Mouse (Mus musculus) heart, adult 11 months (tissue): ENCODE data around the gene Apeh.

ENCODE experiments used
- DNase-seq: peaks from one replicate; pipeline ENCODE4 v3.0.0; 2022

Apeh gene

GRCm38 (mm10) chr9:108119891-108120411 is 25.5 kb upstream of the Apeh start:
- DNase-seq: peak; percentile 95

- DNase-seq: no peak
Observed at GRCm38 (mm10) chr9:108117143-108117542, 22.7 kb upstream of the Apeh start.

GRCm38 (mm10) chr9:108115290-108116077 is 21.1 kb upstream of the Apeh start:
- no peak for DNase-seq

- peak; percentile 96 for DNase-seq
Observed at GRCm38 (mm10) chr9:108112719-108113340, 18.4 kb upstream of the Apeh start.

GRCm38 (mm10) chr9:108111593-108112121 is 17.3 kb upstream of the Apeh start:
- no peak for DNase-seq

GRCm38 (mm10) chr9:108111101-108111592 is 16.7 kb upstream of the Apeh start:
- no peak for DNase-seq

- no peak for DNase-seq
Observed at GRCm38 (mm10) chr9:108110160-108110559, 15.8 kb upstream of the Apeh start.

- no peak for DNase-seq
Observed at GRCm38 (mm10) chr9:108107867-108108266, 13.5 kb upstream of the Apeh start.

- DNase-seq: no peak
Observed at GRCm38 (mm10) chr9:108106090-108106489, 11.7 kb upstream of the Apeh start.

- no peak for DNase-seq
Observed at GRCm38 (mm10) chr9:108105549-108105863, 11.1 kb upstream of the Apeh start.

GRCm38 (mm10) chr9:108104766-108105548 is 10.6 kb upstream of the Apeh start:
- DNase-seq: no peak

GRCm38 (mm10) chr9:108099619-108100018 is 5.2 kb upstream of the Apeh start:
- DNase-seq: no peak

- DNase-seq: no peak
Observed at GRCm38 (mm10) chr9:108095949-108096712, 1.7 kb upstream of the Apeh start.

- no peak for DNase-seq
Observed at GRCm38 (mm10) chr9:108095518-108095917, 1.1 kb upstream of the Apeh start.

GRCm38 (mm10) chr9:108094998-108095411 is 599 bp upstream of the Apeh start:
- peak; percentile 95 for DNase-seq

- no peak for DNase-seq
Observed at GRCm38 (mm10) chr9:108093586-108093985, 820 bp downstream of the Apeh start.

- DNase-seq: no peak
Observed at GRCm38 (mm10) chr9:108090611-108091120, 3.7 kb downstream of the Apeh start.

GRCm38 (mm10) chr9:108085261-108085660 is 9.1 kb downstream of the Apeh start:
- no peak for DNase-seq

- no peak for DNase-seq
Observed at GRCm38 (mm10) chr9:108083561-108083960, 10.8 kb downstream of the Apeh start.

- no peak for DNase-seq
Observed at GRCm38 (mm10) chr9:108082988-108083431, 11.4 kb downstream of the Apeh start, which contains the start of gene Rnf123. Gene Rnf123 (minus strand): TSS chr9:108083346.

- no peak for DNase-seq
Observed at GRCm38 (mm10) chr9:108082549-108082948, 11.9 kb downstream of the Apeh start.

- no peak for DNase-seq
Observed at GRCm38 (mm10) chr9:108080168-108080567, 14.2 kb downstream of the Apeh start, which contains the start of gene Mst1. Gene Mst1 (plus strand): TSS chr9:108080436.
